Mouse (Mus musculus) MEL (cell line): Measurements from ENCODE around the gene Magi2.

Experiments
- CTCF ChIP-seq, 3 experiments: IDR thresholded peaks in 2 of 3; conservative IDR thresholded peaks in 1 of 3; 2 replicates each; pipeline ENCODE4 v1.5.1; 2011 to 2012; ENCODE audit warnings: low read length in 3 of 3, low read depth in 2 of 3, mild to moderate bottlenecking in 2 of 3, improper control_type of control experiment in 1 of 3, inconsistent platforms in 1 of 3, mixed read lengths in 1 of 3, moderate library complexity in 1 of 3; ENCODE audit not compliant: control insufficient read depth in 1 of 3, insufficient read depth in 1 of 3, poor library complexity in 1 of 3, severe bottlenecking in 1 of 3
- EP300 ChIP-seq, 2 experiments: IDR thresholded peaks; 2 replicates each; pipeline ENCODE4 v1.6.1; 2011; ENCODE audit warnings: improper control_type of control experiment in 2 of 2, low read length in 2 of 2, low read depth in 1 of 2, mild to moderate bottlenecking in 1 of 2
- KAT2A ChIP-seq: conservative IDR thresholded peaks from 2 replicates; pipeline ENCODE4 v1.6.1; 2012; ENCODE audit warnings: low read depth, low read length, improper control_type of control experiment, inconsistent platforms
- MXI1 ChIP-seq: IDR thresholded peaks from 2 replicates; pipeline ENCODE4 v1.6.1; 2011; ENCODE audit warnings: mild to moderate bottlenecking, low read depth, low read length, improper control_type of control experiment
- POLR2A ChIP-seq, 2 experiments: IDR thresholded peaks; 2 replicates each; pipeline ENCODE4 v1.6.1; 2011 to 2012; ENCODE audit warnings: low read length in 2 of 2, mild to moderate bottlenecking in 2 of 2, control low read depth in 1 of 2, improper control_type of control experiment in 1 of 2, low read depth in 1 of 2, moderate library complexity in 1 of 2; ENCODE audit not compliant: control insufficient read depth in 1 of 2, insufficient read depth in 1 of 2, poor library complexity in 1 of 2
- POLR2AphosphoS2 ChIP-seq: IDR thresholded peaks from 2 replicates; pipeline ENCODE4 v1.6.1; 2011; ENCODE audit warnings: low read length, improper control_type of control experiment
- RAD21 ChIP-seq: IDR thresholded peaks from 2 replicates; pipeline ENCODE4 v1.6.1; 2011; ENCODE audit warnings: mild to moderate bottlenecking, low read depth, low read length, improper control_type of control experiment
- RCOR1 ChIP-seq: IDR thresholded peaks from 2 replicates; pipeline ENCODE4 v1.6.1; 2012; ENCODE audit warnings: low read depth, mild to moderate bottlenecking, inconsistent platforms, low read length, improper control_type of control experiment
- SIN3A ChIP-seq: IDR thresholded peaks from 2 replicates; pipeline ENCODE4 v1.6.1; 2012; ENCODE audit warnings: low read length, improper control_type of control experiment, inconsistent platforms
- TCF12 ChIP-seq: IDR thresholded peaks from 2 replicates; pipeline ENCODE4 v1.6.1; 2014; ENCODE audit warnings: low read depth, mild to moderate bottlenecking, inconsistent platforms, low read length, improper control_type of control experiment, moderate library complexity
- USF1 ChIP-seq: IDR thresholded peaks from 2 replicates; pipeline ENCODE4 v1.6.1; 2014; ENCODE audit warnings: low read depth, mild to moderate bottlenecking, inconsistent platforms, low read length, improper control_type of control experiment, moderate library complexity
- ZNF384 ChIP-seq: IDR thresholded peaks from 2 replicates; pipeline ENCODE4 v1.6.1; 2012; ENCODE audit warnings: low read depth, mild to moderate bottlenecking, inconsistent platforms, low read length, improper control_type of control experiment

DNA sequence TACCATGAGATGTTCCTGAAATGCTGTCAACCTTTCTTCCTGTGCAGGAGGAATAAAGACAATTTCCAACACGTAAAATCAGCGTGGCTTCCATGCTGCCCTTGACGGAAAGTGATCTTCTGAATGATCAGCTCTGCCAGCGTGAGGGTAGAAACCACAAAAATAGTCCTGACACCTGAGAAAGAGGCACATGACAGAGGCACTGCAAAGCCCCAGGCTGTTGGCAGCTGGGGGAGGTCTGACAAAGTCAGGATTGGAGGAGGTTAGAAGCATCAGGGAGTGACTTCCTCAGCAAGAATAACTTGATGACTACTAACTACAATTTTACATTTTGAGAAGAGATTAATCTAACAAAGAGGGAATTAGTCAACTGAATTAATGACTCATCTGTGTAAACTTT is 835.2 kb downstream of the Magi2 start:
- TF ChIP-seq USF1 (no peak), EP300 (IDR thresholded peaks at IDR 0.05; ENCODE audit: low read depth in 1 of 2, low read length in 2 of 2) (no peak), RAD21 (no peak), SIN3A (no peak), POLR2A (IDR thresholded peaks at IDR 0.05; ENCODE audit: control insufficient read depth in 1 of 2, insufficient read depth in 1 of 2, low read depth in 1 of 2, low read length in 2 of 2, poor library complexity in 1 of 2) (no peak), CTCF (IDR thresholded peaks at IDR 0.05 in 2 of 3, conservative IDR thresholded peaks at IDR 0.05 in 1 of 3; ENCODE audit: control insufficient read depth in 1 of 3, insufficient read depth in 1 of 3, low read depth in 2 of 3, low read length in 3 of 3, poor library complexity in 1 of 3, severe bottlenecking in 1 of 3) (no peak), TCF12 (no peak), ZNF384 (no peak), MXI1 (no peak), RCOR1 (no peak), KAT2A (no peak), POLR2AphosphoS2 (no peak)
